Mouse (Mus musculus): ENCODE results near the gene Olfr633.

GRCm38 (mm10) chr7:103910047-103910446, 34.2 kb upstream of the Olfr633 start:
- no peak for TF ChIP-seq CTCF (IDR thresholded peaks at IDR 0.05; ENCODE audit: borderline replicate concordance, insufficient read depth, low read length)
- TF ChIP-seq POLR2A (IDR thresholded peaks at IDR 0.05; ENCODE audit: low read depth, low read length), result no peak
